Mouse (Mus musculus) G1E (cell line): ENCODE data around the gene Uqcrfs1.

Experiments used
- CTCF ChIP-seq: IDR thresholded peaks from 2 replicates; pipeline ENCODE4 v1.5.1; 2012; ENCODE audit warnings: low read depth, low read length, inconsistent platforms, mixed read lengths
- GATA1 ChIP-seq: IDR thresholded peaks from 2 replicates; pipeline ENCODE4 v1.6.1; 2012; ENCODE audit warnings: borderline replicate concordance, low read length, inconsistent platforms, mixed read lengths
- TAL1 ChIP-seq: conservative IDR thresholded peaks from 2 replicates; pipeline ENCODE4 v1.6.1; 2012; ENCODE audit warnings: low read depth, low read length, inconsistent platforms, mixed read lengths

DNA sequence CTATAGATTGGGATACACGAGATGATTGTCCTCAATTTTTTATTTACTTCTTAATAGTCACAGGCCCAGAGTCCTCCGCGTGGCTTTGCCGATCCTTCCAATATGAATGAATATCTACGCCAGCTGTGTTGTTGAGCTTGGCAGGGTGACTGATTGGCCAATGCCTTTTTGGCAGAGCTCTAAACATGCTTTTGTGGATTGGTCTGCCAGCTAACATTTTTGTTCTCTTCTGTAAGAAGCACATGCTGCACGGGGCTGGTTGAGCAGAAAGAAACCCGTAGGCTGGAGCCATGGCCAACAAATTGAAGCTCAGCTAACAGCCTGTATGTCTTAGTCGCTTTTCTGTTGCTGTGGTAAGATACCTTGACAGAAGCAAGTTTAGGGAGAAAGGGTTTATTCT, 20.2 kb downstream of the Uqcrfs1 start:
- no peak for TF ChIP-seq GATA1
- no peak for TF ChIP-seq TAL1
- TF ChIP-seq CTCF, result no peak
